Mouse (Mus musculus) liver, embryonic 14.5 days (tissue): Measurements from ENCODE around the gene Srcin1. TPM values are rescaled to one million over a fixed set of nuclear protein-coding genes. Genes with fewer than 3 reads are reported as not detected.
A peak's percentile ranks its signal among the peaks of the same experiment; 100 is the strongest.

Experiments
- ATAC-seq: fragments of 200-750 bp; cut with Nextera tagmentation; 2 replicates; pipeline ENCODE4 v1.8.0; 2017; ENCODE audit warnings: moderate number of reproducible peaks, mild to moderate bottlenecking, moderate library complexity; ENCODE audit not compliant: insufficient read depth
- DNase-seq, 3 experiments: peaks; one replicate each; pipeline ENCODE4 v3.0.0-alpha.2; 2012 to 2013; ENCODE audit warnings: low read depth in 3 of 3, low spot score in 3 of 3
- H3K27ac ChIP-seq: fragments of 300-500 bp; sonication (generic); 2 replicates; pipeline ENCODE4 v1.5.1; 2014; ENCODE audit warnings: moderate library complexity, mild to moderate bottlenecking, control low read depth, inconsistent platforms
- H3K27me3 ChIP-seq: fragments of 300-500 bp; sonication (generic); 2 replicates; pipeline ENCODE4 v1.6.1; 2014; ENCODE audit warnings: mild to moderate bottlenecking, low read length, moderate library complexity; ENCODE audit not compliant: control insufficient read depth, insufficient read depth
- H3K36me3 ChIP-seq: fragments of 300-500 bp; sonication (generic); replicated peaks from 2 replicates; pipeline ENCODE4 v1.6.1; 2014; ENCODE audit warnings: low read depth; ENCODE audit not compliant: control insufficient read depth, insufficient read depth
- H3K4me1 ChIP-seq, 2 experiments: fragments of 200-500 bp in 1 of 2; fragments of 300-500 bp in 1 of 2; sonication (generic) in 1 of 2; replicated peaks; 2 replicates each; pipeline ENCODE4 v1.6.1; 2012 to 2014; ENCODE audit warnings: antibody characterized with exemption in 1 of 2, inconsistent platforms in 1 of 2, low read length in 1 of 2; ENCODE audit not compliant: control insufficient read depth in 2 of 2, insufficient read depth in 2 of 2
- H3K4me2 ChIP-seq: fragments of 300-500 bp; sonication (generic); 2 replicates; pipeline ENCODE4 v1.6.1; 2014; ENCODE audit warnings: low read depth, mild to moderate bottlenecking, control low read depth, moderate library complexity
- H3K4me3 ChIP-seq, 2 experiments: fragments of 200-500 bp in 1 of 2; fragments of 300-500 bp in 1 of 2; sonication (generic) in 1 of 2; 2 replicates each; pipeline ENCODE4 v1.5.1; 2012 to 2014; ENCODE audit warnings: low read depth in 2 of 2, low read length in 2 of 2, mild to moderate bottlenecking in 2 of 2, control low read depth in 1 of 2, inconsistent platforms in 1 of 2, moderate library complexity in 1 of 2; ENCODE audit not compliant: insufficient read depth in 1 of 2
- H3K9ac ChIP-seq: fragments of 300-500 bp; sonication (generic); replicated peaks from 2 replicates; pipeline ENCODE4 v1.6.1; 2014; ENCODE audit warnings: mild to moderate bottlenecking, control low read depth, moderate library complexity
- H3K9me3 ChIP-seq: fragments of 300-500 bp; sonication (generic); 2 replicates; pipeline ENCODE4 v1.6.1; 2016; ENCODE audit warnings: low read length, mixed read lengths; ENCODE audit not compliant: control insufficient read depth
- CTCF ChIP-seq: IDR thresholded peaks from 2 replicates; pipeline ENCODE4 v1.5.1; 2016; ENCODE audit warnings: antibody characterized with exemption, low read depth, control low read depth
- EP300 ChIP-seq: IDR thresholded peaks from 2 replicates; pipeline ENCODE4 v1.6.1; 2016; ENCODE audit warnings: antibody characterized with exemption, low read depth
- WGBS: fragments of 180-500 bp; shearing (Covaris S2); extraction: QIAGEN DNeasy Blood & Tissue Kit; methylation state at CpG from one replicate; pipeline ENCODE4 v1.1.7; 2014; ENCODE audit not compliant: insufficient replicate concordance; 5-methylcytosine and 5-hydroxymethylcytosine counted together
- polyA plus RNA-seq, 2 experiments: library from polyadenylated mRNA; depleted of rRNA in 1 of 2; stranded (reverse) in 1 of 2; unstranded in 1 of 2; fragments of >200 nt; fragmentation: Nextera tagmentation in 1 of 2; extraction: Ambion mirVana in 1 of 2; gene quantifications; 2 replicates each; pipeline versions ENCODE4 v1.2.1 to v1.2.3; 2012 to 2014

The Srcin1 gene
- polyA plus RNA-seq, 2 experiments: 0.04 TPM; not detected in 1

GRCm38 (mm10) chr11:97534442-97535307 is 41.3 kb downstream of the Srcin1 start:
- Histone ChIP-seq H3K36me3 (no peaks in the 10 kb centered on the region), H3K27ac (no peak overlapping the region), H3K4me1 (0 out of 4 replicates have a peak, but pooled peaks cover 0 to 3% of the 10 kb centered on the region in 2 experiments), H3K27me3 (peaks cover 73% of the 10 kb centered on the region), H3K9me3 (no peaks in the 10 kb centered on the region), H3K9ac (no peak overlapping the region), H3K4me2 (no peak overlapping the region), H3K4me3 (no peak overlapping the region; a peak in 1 of 4 replicates)
- 2% methylated on average over 95 of the region's 95 CpGs for WGBS
- DNase-seq (no peak), ATAC-seq (no peak)
- TF ChIP-seq EP300: no peak

DNA sequence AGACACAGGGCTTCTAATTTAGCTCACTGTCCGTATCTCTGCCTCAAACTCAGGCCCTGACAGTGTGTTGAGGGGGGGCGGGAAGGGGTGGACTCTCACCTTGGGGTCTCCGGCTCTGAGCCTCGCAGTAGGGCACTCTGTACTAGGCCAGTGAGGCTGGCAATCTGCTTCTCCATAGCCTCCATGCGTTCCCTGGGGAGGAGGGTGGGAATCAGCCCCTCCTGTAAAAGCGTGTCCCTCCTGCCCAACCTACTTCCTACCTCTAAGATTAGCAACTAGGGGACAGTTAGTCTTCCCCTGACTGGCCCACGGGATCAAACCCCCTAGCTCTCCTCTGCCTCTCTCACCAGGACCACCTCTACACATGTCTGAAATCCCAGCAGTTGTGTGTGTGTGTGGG is 42.3 kb downstream of the Srcin1 start:
- Histone ChIP-seq H3K36me3 (no peaks in the 10 kb centered on the region), H3K9ac (no peak overlapping the region), H3K4me2 (no peak overlapping the region), H3K9me3 (no peaks in the 10 kb centered on the region), H3K27me3 (peaks cover 72% of the 10 kb centered on the region), H3K27ac (no peak overlapping the region), H3K4me3 (no peak overlapping the region), H3K4me1 (0 out of 4 replicates have a peak, but pooled peaks cover 0 to 3% of the 10 kb centered on the region in 2 experiments)
- TF ChIP-seq CTCF: no peak
- TF ChIP-seq EP300: no peak
- WGBS: 15% methylated on average over 7 of the region's 7 CpGs
- no peak for DNase-seq
- ATAC-seq: no peak

- Histone ChIP-seq H3K36me3 (no peaks in the 10 kb centered on the region), H3K4me2 (peak overlapping the region; percentile 34), H3K4me3 (no peak overlapping the region), H3K9me3 (no peaks in the 10 kb centered on the region), H3K27me3 (peaks cover 67% of the 10 kb centered on the region), H3K9ac (no peak overlapping the region), H3K4me1 (0 out of 4 replicates have a peak, but pooled peaks cover 0 to 3% of the 10 kb centered on the region in 2 experiments), H3K27ac (no peak overlapping the region)
- 1% methylated on average over 20 of the region's 20 CpGs for WGBS
- DNase-seq (peak in 2 of 3 experiments; percentile 10 to 26), ATAC-seq (peak; percentile 29; the same call in 1 of the 2 replicates)
- TF ChIP-seq CTCF: no peak
- no peak for TF ChIP-seq EP300
Observed at GRCm38 (mm10) chr11:97532950-97533582, 42.9 kb downstream of the Srcin1 start.

DNA sequence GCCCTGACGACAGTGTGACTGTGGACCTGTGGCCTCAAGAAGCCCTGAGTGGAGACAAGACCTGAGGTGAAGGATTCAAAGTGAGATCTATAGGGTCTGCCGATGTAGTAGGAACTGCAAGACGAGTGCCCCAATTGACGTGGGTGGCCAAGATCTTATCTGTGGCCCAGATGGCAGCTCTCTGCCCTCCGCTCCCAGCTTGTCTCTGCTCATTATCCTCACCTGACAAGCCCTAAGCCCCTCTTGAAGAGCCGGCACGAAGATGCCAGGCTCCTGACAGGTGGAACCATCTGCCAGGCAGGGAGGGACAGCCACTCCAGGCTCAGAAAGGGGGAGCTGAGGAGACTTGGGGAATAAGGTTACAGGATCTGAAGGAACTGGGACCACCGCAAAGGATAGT is 43.6 kb downstream of the Srcin1 start:
- Histone ChIP-seq H3K9ac (no peak overlapping the region), H3K9me3 (no peaks in the 10 kb centered on the region), H3K27ac (no peak overlapping the region), H3K4me1 (0 out of 4 replicates have a peak, but pooled peaks cover 0 to 3% of the 10 kb centered on the region in 2 experiments), H3K36me3 (no peaks in the 10 kb centered on the region), H3K27me3 (peaks cover 60% of the 10 kb centered on the region), H3K4me2 (peak overlapping the region; percentile 66), H3K4me3 (no peak overlapping the region)
- 10% methylated on average over 8 of the region's 8 CpGs for WGBS
- no peak for ATAC-seq
- DNase-seq: no peak
- no peak for TF ChIP-seq CTCF
- no peak for TF ChIP-seq EP300
